Mouse (Mus musculus): Measurements from ENCODE around the gene Krtcap3. TPM values are rescaled to one million over a fixed set of nuclear protein-coding genes. Genes with fewer than 3 reads are reported as not detected.
A peak's percentile ranks its signal among the peaks of the same experiment; 100 is the strongest.
"Not testable (repeated sequence)": the region's sequence is repeated elsewhere in the genome, so short reads cannot be mapped to it uniquely, and the experiment has no call there.

The Krtcap3 gene
- 1 to 10 TPM; 2.8 to 3.2 TPM for total RNA-seq (2021)
- long read RNA-seq, experiment 1, partial matches to known transcripts, result 0 of 1 reads
- long read RNA-seq, experiment 1, other reads (novel, unspliced or antisense), result 1 of 1 reads
- long read RNA-seq, experiment 2, result 0 reads

- intact Hi-C loops (cut with DNase I), result no loop called here
- DNase-seq, result peak in 1 of 2 experiments; percentile 20
These were observed at the start of gene Krtcap3 for GRCm38 (mm10) chr5:31251541-31252101. TSS of gene Krtcap3 (plus strand) at chr5:31251691.

GRCm38 (mm10) chr5:31201742-31202590 is 49.5 kb upstream of the Krtcap3 start, which contains the start of gene Zfp513:
TSS of gene Zfp513 (minus strand) at chr5:31202303.
- intact Hi-C loops (cut with DNase I), result no loop called here
- DNase-seq, result peak; percentile 92 to 94

- intact Hi-C loops (cut with DNase I), result no loop called here
- DNase-seq, result no peak
These were observed 48.6 kb upstream of the Krtcap3 start for GRCm38 (mm10) chr5:31202933-31203332.

- intact Hi-C loops (cut with DNase I), result no loop called here
- DNase-seq, result no peak
These were observed 47.6 kb upstream of the Krtcap3 start for GRCm38 (mm10) chr5:31203866-31204265.

- DNase-seq, result no peak
- intact Hi-C loops (cut with DNase I), result no loop called here
These were observed 47.1 kb upstream of the Krtcap3 start for GRCm38 (mm10) chr5:31204421-31204820.

- intact Hi-C loops (cut with DNase I), result loop anchor here (5.0 kb wide), 1 partner anchor 111 kb away; no protein-coding TSS in a partner anchor
- DNase-seq, result not testable (repeated sequence)
These were observed 34.9 kb upstream of the Krtcap3 start for GRCm38 (mm10) chr5:31216554-31216953.

GRCm38 (mm10) chr5:31218294-31218693 is 33.2 kb upstream of the Krtcap3 start:
- no peak for DNase-seq
- intact Hi-C loops (cut with DNase I), result loop anchor here (5.0 kb wide), 1 partner anchor 109 kb away; no protein-coding TSS in a partner anchor

- DNase-seq, result no peak
- intact Hi-C loops (cut with DNase I), result loop anchor here (5.0 kb wide), 1 partner anchor 108 kb away; no protein-coding TSS in a partner anchor
These were observed 32.4 kb upstream of the Krtcap3 start for GRCm38 (mm10) chr5:31219070-31219469.

- DNase-seq, result no peak
- intact Hi-C loops (cut with DNase I), result loop anchor here (5.0 kb wide), 1 partner anchor 108 kb away; no protein-coding TSS in a partner anchor
These were observed 32.0 kb upstream of the Krtcap3 start for GRCm38 (mm10) chr5:31219474-31219873.

- intact Hi-C loops (cut with DNase I), result loop anchor here (2.0 to 10.0 kb wide), 4 partner anchors 21 to 235 kb away; partner anchors contain the start of genes Gm9970, Ift172, Nrbp1 and Zfp512
- DNase-seq, result peak in 1 of 2 experiments; percentile 58
These were observed 31.5 kb upstream of the Krtcap3 start for GRCm38 (mm10) chr5:31219911-31220447.

GRCm38 (mm10) chr5:31220448-31221303 is 30.8 kb upstream of the Krtcap3 start, which contains the start of gene Ppm1g:
TSS of gene Ppm1g (minus strand) at chr5:31220687.
- peak; percentile 99 to 100 for DNase-seq
- intact Hi-C loops (cut with DNase I), result loop anchor here (2.0 to 10.0 kb wide), 3 partner anchors 20 to 234 kb away; partner anchors contain the start of genes Gm9970, Ift172, Nrbp1 and Zfp512

GRCm38 (mm10) chr5:31221304-31221945 is 30.1 kb upstream of the Krtcap3 start:
- DNase-seq, result no peak

GRCm38 (mm10) chr5:31222696-31223095 is 28.8 kb upstream of the Krtcap3 start:
- intact Hi-C loops (cut with DNase I), result loop anchor here (10.0 kb wide), 1 partner anchor 232 kb away; the partner anchor contains the start of gene Zfp512

More at GRCm38 (mm10) chr5:31221304-31221945, 30.1 kb upstream of the Krtcap3 start:
- intact Hi-C loops (cut with DNase I), result loop anchor here (2.0 to 10.0 kb wide), 3 partner anchors 19 to 233 kb away; partner anchors contain the start of genes Gm9970, Ift172, Nrbp1 and Zfp512

GRCm38 (mm10) chr5:31226641-31227040 is 24.9 kb upstream of the Krtcap3 start:
- no peak for DNase-seq
- intact Hi-C loops (cut with DNase I), result loop anchor here (10.0 kb wide), 1 partner anchor 228 kb away; the partner anchor contains the start of gene Zfp512

More at GRCm38 (mm10) chr5:31222696-31223095, 28.8 kb upstream of the Krtcap3 start:
- DNase-seq, result no peak

GRCm38 (mm10) chr5:31240637-31241521 is 10.6 kb upstream of the Krtcap3 start, which contains the start of the genes Nrbp1 and Gm9970:
TSS of gene Nrbp1 (plus strand) at chr5:31240864.
TSS of gene Gm9970 (minus strand) at chr5:31241232.
- peak; percentile 97 to 98 for DNase-seq
- intact Hi-C loops (cut with DNase I), result loop anchor here (2.0 kb wide), 1 partner anchor 20 kb away; the partner anchor contains the start of gene Ppm1g

GRCm38 (mm10) chr5:31241522-31242034 is 9.9 kb upstream of the Krtcap3 start:
- no peak for DNase-seq
- intact Hi-C loops (cut with DNase I), result loop anchor here (2.0 kb wide), 1 partner anchor 21 kb away; the partner anchor contains the start of gene Ppm1g

GRCm38 (mm10) chr5:31242191-31242590 is 9.3 kb upstream of the Krtcap3 start:
- intact Hi-C loops (cut with DNase I), result no loop called here
- DNase-seq, result no peak

Measured in heart, postnatal 14 days (tissue).